Mouse (Mus musculus) limb, embryonic 15.5 days (tissue): ENCODE results near the gene Ints7. TPM values are rescaled to one million over a fixed set of nuclear protein-coding genes. Genes with fewer than 3 reads are reported as not detected.

Source experiments
- ATAC-seq: fragments of 200-750 bp; cut with Nextera tagmentation; 2 replicates; pipeline ENCODE4 v1.8.0; 2017; ENCODE audit warnings: low read depth, moderate TSS enrichment; ENCODE audit not compliant: insufficient number of reproducible peaks, low FRiP score, low TSS enrichment
- H3K27ac ChIP-seq: fragments of 300-500 bp; sonication (generic); 2 replicates; pipeline ENCODE4 v1.5.1; 2015; ENCODE audit warnings: moderate library complexity, mild to moderate bottlenecking, inconsistent platforms
- H3K27me3 ChIP-seq: fragments of 300-500 bp; sonication (generic); 2 replicates; pipeline ENCODE4 v1.6.1; 2015; ENCODE audit warnings: inconsistent platforms
- H3K36me3 ChIP-seq: fragments of 300-500 bp; sonication (generic); 2 replicates; pipeline ENCODE4 v1.6.1; 2015; ENCODE audit warnings: inconsistent platforms
- H3K4me1 ChIP-seq: fragments of 300-500 bp; sonication (generic); 2 replicates; pipeline ENCODE4 v1.6.1; 2015; ENCODE audit warnings: inconsistent platforms
- H3K4me2 ChIP-seq: fragments of 300-500 bp; sonication (generic); 2 replicates; pipeline ENCODE4 v1.6.1; 2015; ENCODE audit warnings: mild to moderate bottlenecking, inconsistent platforms
- H3K4me3 ChIP-seq: fragments of 300-500 bp; sonication (generic); 2 replicates; pipeline ENCODE4 v1.5.1; 2015; ENCODE audit warnings: mild to moderate bottlenecking, inconsistent platforms
- H3K9ac ChIP-seq: fragments of 300-500 bp; sonication (generic); 2 replicates; pipeline ENCODE4 v1.6.1; 2015; ENCODE audit warnings: inconsistent platforms
- H3K9me3 ChIP-seq: fragments of 300-500 bp; sonication (generic); 2 replicates; pipeline ENCODE4 v1.6.1; 2016; ENCODE audit warnings: inconsistent platforms
- WGBS: fragments of 180-500 bp; shearing (Covaris S2); methylation state at CpG from one replicate; pipeline ENCODE4 v1.1.7; 2015; 5-methylcytosine and 5-hydroxymethylcytosine counted together
- polyA plus RNA-seq: library from polyadenylated mRNA; unstranded; fragments of >200 nt; fragmentation: Nextera tagmentation; extraction: Ambion mirVana; gene quantifications from 2 replicates; pipeline ENCODE4 v1.2.1, GENCODE M21; 2015

Ints7 gene
- polyA plus RNA-seq, 1 experiment from 2014 or later = 44.6 TPM

DNA sequence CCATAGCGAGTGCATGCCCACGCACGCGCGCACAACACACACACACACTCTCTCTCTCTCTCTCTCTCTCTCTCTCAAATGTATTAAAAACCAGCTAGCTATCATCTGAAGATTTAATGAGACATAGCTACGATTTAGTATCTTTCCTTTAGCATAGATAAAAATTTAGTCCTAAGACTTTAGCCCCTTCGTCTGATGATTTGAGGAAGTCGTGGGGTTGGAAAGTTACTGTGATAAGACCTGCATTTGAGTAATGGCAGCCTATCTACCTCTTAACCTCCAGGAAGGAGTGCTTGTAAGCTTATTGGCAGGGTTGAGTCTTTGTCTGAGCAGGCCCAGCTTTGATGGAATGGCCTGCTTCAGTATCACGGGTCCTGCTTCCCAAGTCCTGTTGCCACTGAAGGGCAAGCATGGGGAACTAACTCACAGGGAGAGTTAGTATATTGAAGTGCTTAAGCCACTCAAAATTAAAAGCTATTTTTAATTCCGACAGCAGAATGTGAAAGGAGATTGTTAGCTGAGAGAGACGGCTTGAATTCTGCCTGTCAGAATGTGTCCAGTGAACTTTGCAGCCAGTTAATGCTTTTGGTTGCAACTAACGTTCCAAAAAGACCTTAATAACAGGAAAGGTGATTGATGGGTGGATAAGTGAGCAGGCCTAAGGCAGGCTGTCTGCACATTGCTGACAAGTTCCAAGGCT, 42.8 kb downstream of the Ints7 start:
- H3K27ac ChIP-seq = no peak overlapping the region
- no peaks in the 10 kb centered on the region for H3K9me3 ChIP-seq
- no peak overlapping the region for H3K4me3 ChIP-seq
- no peak overlapping the region for H3K9ac ChIP-seq
- no peaks in the 10 kb centered on the region for H3K4me1 ChIP-seq
- no peaks in the 10 kb centered on the region for H3K27me3 ChIP-seq
- peaks cover 91% of the 10 kb centered on the region for H3K36me3 ChIP-seq
- no peak for ATAC-seq
- 90% methylated on average over 12 of the region's 12 CpGs for WGBS
- H3K4me2 ChIP-seq = no peak overlapping the region

DNA sequence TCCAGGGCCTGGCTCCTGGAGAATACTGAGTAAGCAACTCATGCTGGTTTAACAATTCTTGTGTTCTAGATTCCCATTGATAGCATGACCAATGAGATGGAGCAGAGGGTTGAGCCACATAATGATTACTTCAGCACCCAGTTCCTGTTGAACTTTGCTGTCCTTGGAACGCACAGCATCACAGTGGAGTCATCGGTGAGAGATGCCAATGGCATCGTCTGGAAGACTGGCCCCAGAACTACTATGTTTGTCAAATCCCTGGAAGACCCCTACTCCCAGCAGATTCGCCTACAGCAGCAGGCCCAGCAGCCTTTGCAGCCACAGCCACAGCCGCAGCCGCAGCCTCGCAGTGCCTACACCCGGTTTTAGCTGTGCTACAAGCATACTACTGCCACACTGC, 45.7 kb downstream of the Ints7 start:
- Histone ChIP-seq H3K9me3 (no peaks in the 10 kb centered on the region), H3K4me2 (no peak overlapping the region), H3K9ac (no peak overlapping the region), H3K36me3 (peaks cover 65% of the 10 kb centered on the region), H3K27ac (no peak overlapping the region), H3K4me1 (0 out of 2 replicates have a peak, but pooled peaks cover 2% of the 10 kb centered on the region), H3K27me3 (no peaks in the 10 kb centered on the region), H3K4me3 (no peak overlapping the region)
- WGBS = 93% methylated on average over 8 of the region's 8 CpGs
- ATAC-seq = no peak

DNA sequence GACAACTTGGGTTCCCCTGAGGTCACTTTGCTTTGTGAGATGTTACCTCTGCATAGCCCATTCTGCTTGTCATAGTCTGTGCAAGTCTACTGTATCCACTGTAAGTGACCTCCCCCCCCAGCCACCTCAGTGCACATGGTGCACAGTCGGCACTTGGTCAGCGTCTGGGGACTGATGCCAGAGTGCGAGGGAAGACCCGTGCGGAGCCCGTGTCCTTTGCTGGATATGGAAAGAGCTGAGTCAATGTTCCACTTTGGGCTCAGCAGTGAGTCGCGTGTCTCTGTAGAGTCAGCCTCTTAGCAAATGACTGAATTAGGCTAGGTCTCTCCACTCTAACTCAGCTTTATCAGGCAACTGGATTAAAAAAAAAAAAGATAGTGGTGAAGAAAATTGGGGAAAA, 47.4 kb downstream of the Ints7 start:
- Histone ChIP-seq H3K9me3 (no peaks in the 10 kb centered on the region), H3K9ac (no peak overlapping the region), H3K4me3 (no peak overlapping the region), H3K27me3 (no peaks in the 10 kb centered on the region), H3K4me2 (no peak overlapping the region), H3K27ac (no peak overlapping the region), H3K36me3 (peaks cover 49% of the 10 kb centered on the region), H3K4me1 (0 out of 2 replicates have a peak, but pooled peaks cover 2% of the 10 kb centered on the region)
- no peak for ATAC-seq
- WGBS = 93% methylated on average over 8 of the region's 8 CpGs

DNA sequence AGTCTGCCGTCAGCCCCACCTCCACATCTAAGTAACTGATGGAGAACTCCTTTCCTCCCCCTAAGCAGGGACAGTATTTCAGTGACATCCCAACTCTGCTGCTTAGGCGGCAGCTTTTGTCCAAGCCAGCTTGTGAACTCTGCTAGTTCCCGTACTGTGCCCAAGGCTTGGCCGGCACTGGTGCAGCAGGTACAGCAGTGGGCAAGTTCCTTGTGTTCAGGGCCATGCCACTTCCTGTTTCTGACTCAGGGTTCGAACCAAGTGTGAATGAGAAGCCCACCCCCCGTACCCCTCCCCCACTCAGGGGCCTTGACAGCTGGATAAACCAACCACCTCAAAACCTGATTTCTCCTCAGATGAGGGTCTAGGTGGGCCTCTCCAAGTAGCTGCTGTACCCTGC, 49.1 kb downstream of the Ints7 start:
- WGBS = 66% methylated on average over 6 of the region's 6 CpGs
- no peak overlapping the region for H3K9ac ChIP-seq

DNA sequence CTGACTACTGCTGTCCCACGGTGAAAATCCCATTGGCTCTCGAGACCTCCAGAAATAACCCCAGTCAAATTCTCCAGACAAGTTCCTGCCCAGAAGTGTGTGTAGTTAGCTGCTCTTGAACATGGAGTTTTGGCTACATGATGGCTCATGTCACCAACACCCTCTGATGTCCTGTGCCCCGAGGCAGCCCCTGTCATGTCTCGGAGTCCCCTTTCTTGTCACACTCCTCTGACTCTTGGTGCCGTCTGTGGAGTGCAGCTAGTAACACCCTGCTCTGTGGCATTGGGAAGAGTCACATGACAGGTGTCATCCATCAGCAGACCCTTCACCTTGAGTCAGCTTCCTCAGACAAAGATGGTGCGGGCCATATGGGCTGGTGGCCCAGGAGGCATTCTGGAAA, 49.6 kb downstream of the Ints7 start:
- WGBS = 55% methylated on average over 6 of the region's 6 CpGs
- no peak overlapping the region for H3K27ac ChIP-seq
- H3K36me3 ChIP-seq = peaks cover 27% of the 10 kb centered on the region
- no peaks in the 10 kb centered on the region for H3K27me3 ChIP-seq
- H3K4me1 ChIP-seq = 0 out of 2 replicates have a peak, but pooled peaks cover 2% of the 10 kb centered on the region
- H3K4me3 ChIP-seq = no peak overlapping the region
- no peak overlapping the region for H3K9ac ChIP-seq
- no peaks in the 10 kb centered on the region for H3K9me3 ChIP-seq
- no peak for ATAC-seq
- H3K4me2 ChIP-seq = no peak overlapping the region

More for the DNA sequence above, 49.1 kb downstream of the Ints7 start:
- Histone ChIP-seq H3K36me3 (peaks cover 33% of the 10 kb centered on the region), H3K4me3 (no peak overlapping the region), H3K9me3 (no peaks in the 10 kb centered on the region), H3K27me3 (no peaks in the 10 kb centered on the region), H3K4me2 (no peak overlapping the region), H3K4me1 (0 out of 2 replicates have a peak, but pooled peaks cover 2% of the 10 kb centered on the region), H3K27ac (no peak overlapping the region)
- no peak for ATAC-seq

DNA sequence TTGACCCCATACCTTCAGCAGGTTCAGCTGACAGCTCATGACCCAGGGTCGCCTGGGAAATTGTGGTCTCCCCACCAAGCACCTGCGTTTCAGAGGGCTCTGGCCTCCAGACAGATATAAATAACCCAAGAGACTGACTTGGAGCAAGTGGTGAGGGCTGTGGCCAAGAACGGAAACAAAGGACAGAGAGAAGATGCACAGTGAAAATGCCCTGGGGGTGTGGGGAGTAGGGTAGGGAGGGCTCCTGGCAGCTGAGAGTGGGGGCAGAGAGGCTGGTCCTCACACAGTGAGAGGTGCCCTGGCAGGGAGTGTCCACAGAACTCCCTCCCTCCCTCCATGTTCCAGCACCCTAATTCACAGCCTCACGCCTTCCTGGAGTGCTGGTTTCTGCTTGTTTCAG, 50.2 kb downstream of the Ints7 start:
- no peak overlapping the region for H3K9ac ChIP-seq
- 0 out of 2 replicates have a peak, but pooled peaks cover 2% of the 10 kb centered on the region for H3K4me1 ChIP-seq
- H3K9me3 ChIP-seq = no peaks in the 10 kb centered on the region
- H3K4me2 ChIP-seq = no peak overlapping the region
- WGBS = 34% methylated on average over 4 of the region's 4 CpGs
- no peak overlapping the region for H3K27ac ChIP-seq
- H3K27me3 ChIP-seq = no peaks in the 10 kb centered on the region
- no peak for ATAC-seq
- H3K4me3 ChIP-seq = no peak overlapping the region
- peaks cover 21% of the 10 kb centered on the region for H3K36me3 ChIP-seq

DNA sequence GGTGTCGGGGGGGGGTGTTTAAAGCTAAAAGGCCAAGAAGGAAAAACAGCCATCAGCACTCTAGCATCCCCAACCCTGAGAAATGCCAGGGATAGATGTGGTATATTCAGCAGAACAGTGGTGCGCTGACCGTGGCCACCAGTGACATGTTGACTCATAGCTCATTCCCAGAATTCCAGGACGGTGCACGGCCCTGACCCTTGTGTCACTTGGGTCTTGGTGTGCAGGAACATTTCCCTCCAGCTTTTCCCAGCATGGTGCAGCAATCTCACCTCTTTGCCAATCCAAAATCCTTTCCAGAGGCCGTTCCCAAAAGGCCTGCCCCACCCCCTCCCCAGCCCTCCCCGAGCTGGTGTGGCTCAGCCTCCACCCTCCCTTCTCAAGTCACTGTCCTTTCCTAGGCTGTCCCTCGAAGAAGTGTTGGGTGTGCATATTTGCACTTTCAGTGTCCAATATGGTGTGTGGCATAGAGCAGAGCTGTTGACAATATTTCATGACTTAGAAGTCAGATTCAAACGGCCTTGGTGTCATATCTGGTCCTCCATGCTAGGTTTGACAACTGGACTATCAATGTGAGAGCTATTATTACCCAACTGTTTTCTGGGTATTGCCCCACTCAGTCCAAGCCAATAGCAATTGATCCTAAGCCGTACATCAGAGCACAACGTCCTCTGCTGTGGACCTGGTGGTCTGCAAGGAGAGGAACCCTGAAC, 53.2 kb downstream of the Ints7 start:
- no peaks in the 10 kb centered on the region for H3K9me3 ChIP-seq
- H3K36me3 ChIP-seq = no peaks in the 10 kb centered on the region
- no peak overlapping the region for H3K27ac ChIP-seq
- H3K4me2 ChIP-seq = no peak overlapping the region
- 0 out of 2 replicates have a peak, but pooled peaks cover 2% of the 10 kb centered on the region for H3K4me1 ChIP-seq
- H3K27me3 ChIP-seq = no peaks in the 10 kb centered on the region
- H3K9ac ChIP-seq = no peak overlapping the region
- H3K4me3 ChIP-seq = no peak overlapping the region
- no peak for ATAC-seq
- 62% methylated on average over 11 of the region's 11 CpGs for WGBS

DNA sequence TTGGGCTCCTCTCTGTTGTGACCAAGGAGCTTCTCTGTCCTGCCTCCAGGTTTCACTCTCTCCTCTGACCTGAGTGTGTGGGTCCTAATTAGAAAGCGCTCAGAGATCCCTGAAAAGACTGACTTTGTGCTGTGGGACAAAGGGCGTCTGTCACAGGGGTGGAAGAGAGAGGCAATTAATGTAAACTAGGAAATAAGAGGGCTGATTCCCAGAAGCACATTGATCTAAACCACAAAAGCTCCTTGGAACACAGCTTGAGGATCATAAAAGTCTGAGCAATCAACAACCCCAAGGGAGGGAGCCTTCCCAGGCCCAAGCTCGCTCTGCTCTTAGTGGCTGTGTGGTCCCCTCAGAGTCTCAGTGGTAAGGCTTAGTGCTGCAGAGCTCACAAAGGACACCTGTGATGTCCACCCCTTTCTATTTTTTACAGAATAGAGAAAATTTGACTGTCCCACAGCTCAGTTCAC, 53.8 kb downstream of the Ints7 start:
- Histone ChIP-seq H3K9me3 (no peaks in the 10 kb centered on the region), H3K4me2 (no peak overlapping the region), H3K9ac (no peak overlapping the region), H3K36me3 (no peaks in the 10 kb centered on the region), H3K27me3 (no peaks in the 10 kb centered on the region), H3K4me3 (no peak overlapping the region), H3K4me1 (0 out of 2 replicates have a peak, but pooled peaks cover 2% of the 10 kb centered on the region), H3K27ac (no peak overlapping the region)
- 41% methylated on average over 3 of the region's 3 CpGs for WGBS
- no peak for ATAC-seq

DNA sequence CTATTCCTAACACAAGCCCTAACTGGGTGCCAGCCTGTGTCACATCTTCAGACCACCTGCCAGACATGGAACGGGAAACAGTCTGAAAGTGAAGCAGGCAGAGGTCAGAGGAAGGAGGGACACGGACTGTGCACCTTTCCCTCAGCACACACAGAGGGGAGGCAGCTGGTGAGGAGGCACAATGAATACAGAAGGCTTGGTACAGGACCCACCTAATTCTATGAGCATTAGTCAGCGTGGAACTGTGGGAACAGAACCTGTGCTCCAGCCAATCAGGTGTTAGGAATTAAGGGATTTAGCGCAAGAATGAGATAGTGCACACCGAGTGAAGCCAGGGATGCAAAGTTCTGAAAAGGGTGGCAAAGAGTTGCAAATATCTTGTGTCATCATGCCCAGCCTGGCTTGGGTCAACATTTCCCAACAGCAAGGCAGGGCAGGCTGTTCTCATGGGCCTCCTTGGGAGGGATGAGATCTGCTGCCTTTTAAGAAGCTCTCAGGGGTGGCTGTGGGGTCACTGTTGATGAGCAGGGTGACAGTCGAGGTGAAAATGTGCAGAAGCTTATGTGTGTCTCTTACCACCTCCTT, 57.2 kb downstream of the Ints7 start:
- 70% methylated on average over 6 of the region's 6 CpGs for WGBS
- H3K27ac ChIP-seq = no peak overlapping the region

DNA sequence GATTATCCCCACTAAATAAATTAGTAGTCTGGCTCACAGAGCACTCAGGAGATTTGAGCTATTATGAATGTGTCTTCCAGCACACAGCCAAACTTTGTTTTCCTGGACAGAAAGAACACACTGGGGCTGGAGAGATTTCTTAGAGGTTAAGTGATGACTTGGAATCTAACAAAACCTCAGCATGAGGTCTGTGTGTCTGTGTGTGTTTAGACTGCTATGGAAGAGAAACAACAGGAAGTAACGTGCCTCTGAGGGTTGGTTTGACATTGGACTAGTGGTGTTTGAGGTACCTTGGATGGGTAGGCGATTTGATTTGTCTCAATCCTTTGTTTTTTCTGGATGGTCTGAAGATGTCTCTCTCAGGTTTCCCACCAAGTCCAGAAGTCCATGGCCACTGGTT, 58.7 kb downstream of the Ints7 start:
- H3K4me3 ChIP-seq = no peak overlapping the region
- H3K4me1 ChIP-seq = no peaks in the 10 kb centered on the region
- H3K9me3 ChIP-seq = no peaks in the 10 kb centered on the region
- no peaks in the 10 kb centered on the region for H3K36me3 ChIP-seq
- H3K9ac ChIP-seq = no peak overlapping the region
- no peak overlapping the region for H3K27ac ChIP-seq
- no peak overlapping the region for H3K4me2 ChIP-seq
- no peak for ATAC-seq
- no peaks in the 10 kb centered on the region for H3K27me3 ChIP-seq
- WGBS = 76% methylated on average over 2 of the region's 2 CpGs

More for the DNA sequence above, 57.2 kb downstream of the Ints7 start:
- Histone ChIP-seq H3K4me1 (no peaks in the 10 kb centered on the region), H3K36me3 (no peaks in the 10 kb centered on the region), H3K9ac (no peak overlapping the region), H3K9me3 (no peaks in the 10 kb centered on the region), H3K4me2 (no peak overlapping the region), H3K27me3 (no peaks in the 10 kb centered on the region), H3K4me3 (no peak overlapping the region)
- no peak for ATAC-seq

DNA sequence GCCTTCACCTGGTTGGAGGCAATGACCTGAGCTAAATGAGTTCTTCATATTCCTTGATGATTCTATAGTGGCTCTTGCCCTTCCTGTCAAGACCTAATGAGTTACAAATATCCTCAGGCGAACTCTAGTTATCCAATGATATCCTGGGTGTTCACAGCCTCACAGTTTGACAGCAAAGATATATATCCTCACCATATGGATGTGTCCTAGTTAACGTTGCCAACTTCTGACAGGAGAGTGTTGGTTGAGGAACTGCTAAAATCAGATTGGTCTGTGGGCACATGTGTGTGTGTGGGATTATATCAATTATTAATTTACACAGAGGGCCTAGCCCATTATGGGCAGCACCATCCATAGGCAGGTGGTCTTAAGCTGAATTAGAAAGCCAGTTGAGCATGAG, 63.0 kb downstream of the Ints7 start:
- H3K27ac ChIP-seq = no peak overlapping the region
- no peaks in the 10 kb centered on the region for H3K4me1 ChIP-seq
- no peak overlapping the region for H3K9ac ChIP-seq
- H3K36me3 ChIP-seq = no peaks in the 10 kb centered on the region
- no peak for ATAC-seq
- 70% methylated on average over 2 of the region's 2 CpGs for WGBS
- no peak overlapping the region for H3K4me2 ChIP-seq
- no peaks in the 10 kb centered on the region for H3K9me3 ChIP-seq
- no peaks in the 10 kb centered on the region for H3K27me3 ChIP-seq
- H3K4me3 ChIP-seq = no peak overlapping the region

DNA sequence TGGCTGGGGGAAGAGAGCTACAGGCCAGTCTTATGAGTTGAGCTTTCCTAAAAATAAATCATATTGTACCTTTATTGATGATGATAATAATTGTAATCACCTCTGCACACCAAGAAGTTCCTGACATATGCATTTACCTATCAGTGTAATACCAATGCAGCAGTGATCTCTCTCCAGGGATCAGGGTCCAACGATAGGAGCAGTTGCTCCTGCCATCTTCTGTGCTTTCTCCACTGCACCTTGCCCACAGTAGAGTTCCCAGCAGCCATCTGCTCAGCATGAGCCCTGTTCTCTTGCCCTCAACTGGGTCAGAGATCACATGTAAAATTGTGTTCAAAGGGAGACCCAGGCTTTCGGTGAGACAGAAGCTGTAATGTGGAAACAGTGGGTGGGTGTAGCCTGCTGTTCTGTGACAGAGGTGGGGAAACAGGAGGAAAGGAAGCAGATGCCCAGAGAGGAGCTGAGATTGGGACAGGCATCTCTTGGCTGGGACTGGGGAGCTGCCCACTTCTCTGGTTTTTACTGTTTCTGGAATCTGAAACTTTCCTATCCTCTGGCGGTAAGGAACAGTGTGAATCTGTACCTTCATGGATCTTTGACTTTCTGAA, 63.9 kb downstream of the Ints7 start:
- Histone ChIP-seq H3K36me3 (no peaks in the 10 kb centered on the region), H3K9ac (no peak overlapping the region), H3K27me3 (no peaks in the 10 kb centered on the region), H3K4me3 (no peak overlapping the region), H3K4me1 (no peaks in the 10 kb centered on the region), H3K9me3 (no peaks in the 10 kb centered on the region), H3K4me2 (no peak overlapping the region), H3K27ac (no peak overlapping the region)
- ATAC-seq = no peak
- WGBS = 59% methylated on average over 3 of the region's 3 CpGs
